Mouse (Mus musculus) small intestine, adult 2 months (tissue): ENCODE measurements around the gene Rgl2.

Experiments
- CTCF ChIP-seq: fragments of 200-500 bp; IDR thresholded peaks from 2 replicates; pipeline ENCODE4 v1.5.1; 2012; ENCODE audit warnings: low read depth, mild to moderate bottlenecking, control low read depth, inconsistent platforms, low read length, moderate library complexity, mixed read lengths; ENCODE audit not compliant: insufficient replicate concordance, insufficient read length; ENCODE audit errors: extremely low read depth
- POLR2A ChIP-seq: fragments of 200-500 bp; IDR thresholded peaks from 2 replicates; pipeline ENCODE4 v1.6.1; 2012; ENCODE audit warnings: low read depth, mild to moderate bottlenecking, control low read depth, inconsistent platforms, low read length, moderate library complexity

DNA sequence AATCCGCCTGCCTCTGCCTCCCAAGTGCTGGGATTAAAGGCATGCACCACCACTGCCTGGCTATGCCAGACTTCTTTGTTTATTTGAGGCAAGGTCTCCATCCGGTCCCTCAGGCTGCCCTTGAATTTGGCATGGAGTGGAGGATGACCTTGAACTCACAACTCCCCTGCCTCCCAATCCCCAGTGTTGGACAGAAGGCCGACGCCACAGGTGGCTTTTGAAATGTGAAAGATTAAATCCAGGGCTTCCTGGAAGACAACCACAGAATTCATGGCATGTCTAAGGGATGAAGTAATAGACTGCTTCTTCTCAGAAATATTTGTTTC lies 28.4 kb upstream of the Rgl2 start:
- TF ChIP-seq POLR2A (no peak), CTCF (no peak)
